Mouse (Mus musculus) forebrain, embryonic 10.5 days (tissue): ENCODE data around the gene Olfr33. TPM values are rescaled to one million over a fixed set of nuclear protein-coding genes. Genes with fewer than 3 reads are reported as not detected.
A peak's percentile ranks its signal among the peaks of the same experiment; 100 is the strongest.

Experiments
- DNase-seq: peaks from one replicate; pipeline ENCODE4 v3.0.0-alpha.2; 2017; ENCODE audit warnings: low spot score; ENCODE audit errors: extremely low spot score
- H3K27ac ChIP-seq: fragments of 300-500 bp; sonication (generic); 2 replicates; pipeline ENCODE4 v1.5.1; 2016; ENCODE audit warnings: mild to moderate bottlenecking
- H3K27me3 ChIP-seq: fragments of 300-500 bp; sonication (generic); 2 replicates; pipeline ENCODE4 v1.6.1; 2016; ENCODE audit warnings: mild to moderate bottlenecking; ENCODE audit not compliant: poor library complexity, severe bottlenecking
- H3K36me3 ChIP-seq: fragments of 300-500 bp; sonication (generic); replicated peaks from 2 replicates; pipeline ENCODE4 v1.6.1; 2016; ENCODE audit warnings: mild to moderate bottlenecking, moderate library complexity
- H3K4me1 ChIP-seq: fragments of 300-500 bp; sonication (generic); 2 replicates; pipeline ENCODE4 v1.6.1; 2016
- H3K4me3 ChIP-seq: fragments of 300-500 bp; sonication (generic); 2 replicates; pipeline ENCODE4 v1.5.1; 2016; ENCODE audit warnings: mild to moderate bottlenecking, moderate library complexity
- H3K9me3 ChIP-seq: fragments of 300-500 bp; sonication (generic); 2 replicates; pipeline ENCODE4 v1.6.1; 2016; ENCODE audit warnings: mild to moderate bottlenecking, moderate library complexity
- WGBS: fragments of 180-500 bp; shearing (Covaris S2); methylation state at CpG from one replicate; pipeline ENCODE4 v1.1.7; 2016; 5-methylcytosine and 5-hydroxymethylcytosine counted together
- polyA plus RNA-seq: library from polyadenylated mRNA; unstranded; fragments of >200 nt; fragmentation: Nextera tagmentation; extraction: Ambion mirVana; gene quantifications from 2 replicates; pipeline ENCODE4 v1.2.1, GENCODE M21; 2016

The Olfr33 gene
- not detected in 2 replicates for polyA plus RNA-seq

GRCm38 (mm10) chr7:102718970-102719369 lies at the start of gene Olfr33:
TSS of gene Olfr33 (minus strand) at chr7:102719070.
- Histone ChIP-seq H3K4me3 (no peak within 1 kb of the TSS), H3K27me3 (no peaks in the 10 kb centered on the region), H3K9me3 (no peaks in the 10 kb centered on the region), H3K27ac (no peak within 1 kb of the TSS), H3K36me3 (no peaks in the 10 kb centered on the region), H3K4me1 (no peaks in the 10 kb centered on the region)
- no peak for DNase-seq
- 51% methylated on average over 1 of the region's 1 CpGs for WGBS

GRCm38 (mm10) chr7:102759266-102759665 lies 40.4 kb upstream of the Olfr33 start, which contains the start of the genes Olfr560 and Olfr78:
TSS of gene Olfr560 (minus strand) at chr7:102759366.
TSS of gene Olfr78 (minus strand) at chr7:102759471.
- Histone ChIP-seq H3K27ac (no peak within 1 kb of the TSS), H3K36me3 (no peaks in the 10 kb centered on the region), H3K4me3 (no peak within 1 kb of the TSS), H3K4me1 (no peaks in the 10 kb centered on the region), H3K27me3 (no peaks in the 10 kb centered on the region), H3K9me3 (no peaks in the 10 kb centered on the region)
- 84% methylated on average over 4 of the region's 4 CpGs for WGBS
- no peak for DNase-seq

- Histone ChIP-seq H3K4me1 (no peaks in the 10 kb centered on the region), H3K9me3 (no peaks in the 10 kb centered on the region), H3K4me3 (no peak overlapping the region), H3K27me3 (no peaks in the 10 kb centered on the region), H3K27ac (no peak overlapping the region), H3K36me3 (no peaks in the 10 kb centered on the region)
- DNase-seq, result no peak
- WGBS, result 30% methylated on average over 1 of the region's 1 CpGs
Observed at GRCm38 (mm10) chr7:102752086-102752485, 33.2 kb upstream of the Olfr33 start.

GRCm38 (mm10) chr7:102737705-102738104 lies 18.8 kb upstream of the Olfr33 start:
- no peaks in the 10 kb centered on the region for H3K36me3 ChIP-seq
- no peaks in the 10 kb centered on the region for H3K27me3 ChIP-seq
- 63% methylated on average over 2 of the region's 2 CpGs for whole genome bisulfite sequencing
- no peaks in the 10 kb centered on the region for H3K9me3 ChIP-seq
- no peak overlapping the region for H3K4me3 ChIP-seq
- H3K27ac ChIP-seq, result no peak overlapping the region
- no peak for DNase-seq
- H3K4me1 ChIP-seq, result no peaks in the 10 kb centered on the region

GRCm38 (mm10) chr7:102733793-102734192 lies 14.9 kb upstream of the Olfr33 start:
- 86% methylated on average over 1 of the region's 1 CpGs for WGBS
- H3K9me3 ChIP-seq, result no peaks in the 10 kb centered on the region
- no peak for DNase-seq
- no peaks in the 10 kb centered on the region for H3K27me3 ChIP-seq
- H3K4me3 ChIP-seq, result no peak overlapping the region
- no peak overlapping the region for H3K27ac ChIP-seq
- H3K4me1 ChIP-seq, result no peaks in the 10 kb centered on the region
- H3K36me3 ChIP-seq, result no peaks in the 10 kb centered on the region

GRCm38 (mm10) chr7:102727391-102727790 lies 8.5 kb upstream of the Olfr33 start, which contains the start of gene Olfr559:
TSS of gene Olfr559 (minus strand) at chr7:102727491.
- no peak within 1 kb of the TSS for H3K4me3 ChIP-seq
- no peaks in the 10 kb centered on the region for H3K36me3 ChIP-seq
- no peaks in the 10 kb centered on the region for H3K27me3 ChIP-seq
- no peaks in the 10 kb centered on the region for H3K9me3 ChIP-seq
- H3K27ac ChIP-seq, result no peak within 1 kb of the TSS
- no peaks in the 10 kb centered on the region for H3K4me1 ChIP-seq
- DNase-seq, result no peak

GRCm38 (mm10) chr7:102701915-102702314 lies 17.0 kb downstream of the Olfr33 start, which contains the start of gene Olfr558:
TSS of gene Olfr558 (plus strand) at chr7:102702215.
- Histone ChIP-seq H3K9me3 (no peaks in the 10 kb centered on the region), H3K27me3 (no peaks in the 10 kb centered on the region), H3K4me1 (no peaks in the 10 kb centered on the region), H3K27ac (no peak within 1 kb of the TSS), H3K36me3 (no peaks in the 10 kb centered on the region), H3K4me3 (no peak within 1 kb of the TSS)
- DNase-seq, result no peak

GRCm38 (mm10) chr7:102698461-102698860 lies 20.4 kb downstream of the Olfr33 start:
- no peaks in the 10 kb centered on the region for H3K9me3 ChIP-seq
- no peaks in the 10 kb centered on the region for H3K27me3 ChIP-seq
- H3K4me3 ChIP-seq, result no peak overlapping the region
- H3K36me3 ChIP-seq, result no peaks in the 10 kb centered on the region
- no peaks in the 10 kb centered on the region for H3K4me1 ChIP-seq
- WGBS, result 94% methylated on average over 7 of the region's 7 CpGs
- H3K27ac ChIP-seq, result no peak overlapping the region
- DNase-seq, result no peak

GRCm38 (mm10) chr7:102695358-102696125 lies 23.3 kb downstream of the Olfr33 start, which contains the start of gene Olfr557:
TSS of gene Olfr557 (plus strand) at chr7:102695910.
- H3K27ac ChIP-seq, result no peak within 1 kb of the TSS
- 84% methylated on average over 5 of the region's 5 CpGs for WGBS
- H3K4me3 ChIP-seq, result no peak within 1 kb of the TSS
- H3K36me3 ChIP-seq, result no peaks in the 10 kb centered on the region
- no peaks in the 10 kb centered on the region for H3K9me3 ChIP-seq
- no peaks in the 10 kb centered on the region for H3K27me3 ChIP-seq
- no peaks in the 10 kb centered on the region for H3K4me1 ChIP-seq
- DNase-seq, result peak; percentile 25

- peak within 1 kb of the TSS; percentile 58 for H3K4me3 ChIP-seq
- no peaks in the 10 kb centered on the region for H3K27me3 ChIP-seq
- under 1% methylated on average over 40 of the region's 40 CpGs for WGBS
- H3K9me3 ChIP-seq, result no peaks in the 10 kb centered on the region
- H3K36me3 ChIP-seq, result peaks cover 5% of the 10 kb centered on the region
- peaks cover 13% of the 10 kb centered on the region; the same call in 1 of the 2 replicates for H3K4me1 ChIP-seq
- DNase-seq, result peak; percentile 89
- peak within 1 kb of the TSS; percentile 86 for H3K27ac ChIP-seq
Observed at GRCm38 (mm10) chr7:102686944-102687501, 31.8 kb downstream of the Olfr33 start, which contains the start of gene Trim68. TSS of gene Trim68 (minus strand) at chr7:102687327.

GRCm38 (mm10) chr7:102681916-102682315 lies 37.0 kb downstream of the Olfr33 start:
- WGBS, result 90% methylated on average over 1 of the region's 1 CpGs
- no peaks in the 10 kb centered on the region for H3K27me3 ChIP-seq
- peaks cover 13% of the 10 kb centered on the region for H3K36me3 ChIP-seq
- no peaks in the 10 kb centered on the region for H3K9me3 ChIP-seq
- no peak overlapping the region for H3K27ac ChIP-seq
- no peak for DNase-seq
- peaks cover 7% of the 10 kb centered on the region; the same call in 1 of the 2 replicates for H3K4me1 ChIP-seq
- no peak overlapping the region for H3K4me3 ChIP-seq

- H3K36me3 ChIP-seq, result 0 out of 2 replicates have a peak, but pooled peaks cover 5% of the 10 kb centered on the region
- no peak overlapping the region for H3K4me3 ChIP-seq
- H3K27ac ChIP-seq, result no peak overlapping the region
- no peaks in the 10 kb centered on the region for H3K4me1 ChIP-seq
- DNase-seq, result no peak
- no peaks in the 10 kb centered on the region for H3K27me3 ChIP-seq
- WGBS, result 87% methylated on average over 2 of the region's 2 CpGs
- H3K9me3 ChIP-seq, result no peaks in the 10 kb centered on the region
Observed at GRCm38 (mm10) chr7:102676225-102676624, 42.6 kb downstream of the Olfr33 start.

GRCm38 (mm10) chr7:102665378-102665777 lies 53.5 kb downstream of the Olfr33 start:
- Histone ChIP-seq H3K4me1 (no peaks in the 10 kb centered on the region), H3K27ac (no peak overlapping the region), H3K36me3 (no peaks in the 10 kb centered on the region), H3K4me3 (no peak overlapping the region), H3K9me3 (no peaks in the 10 kb centered on the region), H3K27me3 (no peaks in the 10 kb centered on the region)
- WGBS, result 60% methylated on average over 2 of the region's 2 CpGs
- no peak for DNase-seq
